Mouse (Mus musculus) yolk sac, embryonic 10.5 days (tissue): ENCODE results near the gene Snx8.

Source experiments
- DNase-seq: peaks from one replicate; pipeline ENCODE4 v3.0.0-alpha.2; 2017; ENCODE audit warnings: low spot score

Gene Snx8

GRCm38 (mm10) chr5:140345244-140345643, 43.8 kb downstream of the Snx8 start:
- no peak for DNase-seq

- no peak for DNase-seq
Observed at GRCm38 (mm10) chr5:140342880-140343279, 46.2 kb downstream of the Snx8 start.

- no peak for DNase-seq
Observed at GRCm38 (mm10) chr5:140339836-140340235, 49.2 kb downstream of the Snx8 start.

GRCm38 (mm10) chr5:140338779-140339178, 50.3 kb downstream of the Snx8 start:
- no peak for DNase-seq

- DNase-seq: no peak
Observed at GRCm38 (mm10) chr5:140336680-140337079, 52.4 kb downstream of the Snx8 start.

GRCm38 (mm10) chr5:140333631-140334030, 55.4 kb downstream of the Snx8 start:
- DNase-seq: no peak

- no peak for DNase-seq
Observed at GRCm38 (mm10) chr5:140332519-140332918, 56.5 kb downstream of the Snx8 start.

GRCm38 (mm10) chr5:140331615-140332512, 57.2 kb downstream of the Snx8 start, which contains the start of gene Mrm2:
Mrm2 (minus strand) TSS chr5:140331898.
- peak; percentile 88 for DNase-seq

- DNase-seq: no peak
Observed at GRCm38 (mm10) chr5:140324058-140324457, 65.0 kb downstream of the Snx8 start.

GRCm38 (mm10) chr5:140321756-140322575, 67.1 kb downstream of the Snx8 start:
- DNase-seq: no peak

- peak; percentile 94 for DNase-seq
Observed at GRCm38 (mm10) chr5:140321042-140321755, 67.9 kb downstream of the Snx8 start, which contains the start of the genes Mad1l1 and Nudt1. Mad1l1 (minus strand) TSS chr5:140321552. Nudt1 (plus strand) TSS chr5:140321656.

GRCm38 (mm10) chr5:140316716-140317115, 72.3 kb downstream of the Snx8 start:
- no peak for DNase-seq

- DNase-seq: no peak
Observed at GRCm38 (mm10) chr5:140307602-140308001, 81.5 kb downstream of the Snx8 start.

GRCm38 (mm10) chr5:140306016-140306415, 83.0 kb downstream of the Snx8 start:
- no peak for DNase-seq

GRCm38 (mm10) chr5:140298291-140298690, 90.8 kb downstream of the Snx8 start:
- DNase-seq: no peak

- peak; percentile 27 for DNase-seq
Observed at GRCm38 (mm10) chr5:140292152-140292551, 96.9 kb downstream of the Snx8 start.
